Mouse (Mus musculus) olfactory bulb, adult 2 months (tissue): Measurements from ENCODE around the gene Efcab11. TPM values are rescaled to one million over a fixed set of nuclear protein-coding genes. Genes with fewer than 3 reads are reported as not detected.

ENCODE experiments used
- H3K27ac ChIP-seq: fragments of 200-500 bp; 2 replicates; pipeline ENCODE4 v1.5.1; 2012; ENCODE audit warnings: low read depth, low read length; ENCODE audit not compliant: insufficient read depth
- H3K4me1 ChIP-seq: fragments of 200-500 bp; 2 replicates; pipeline ENCODE4 v1.6.1; 2012; ENCODE audit warnings: low read length; ENCODE audit not compliant: control insufficient read depth, insufficient read depth
- H3K4me3 ChIP-seq: fragments of 200-500 bp; 2 replicates; pipeline ENCODE4 v1.5.1; 2012; ENCODE audit warnings: mild to moderate bottlenecking, low read depth, low read length, moderate library complexity; ENCODE audit not compliant: insufficient read depth
- CTCF ChIP-seq: fragments of 200-500 bp; IDR thresholded peaks from 2 replicates; pipeline ENCODE4 v1.5.1; 2012; ENCODE audit warnings: low read depth, mild to moderate bottlenecking, low read length, moderate library complexity; ENCODE audit not compliant: insufficient read depth
- POLR2A ChIP-seq: fragments of 200-500 bp; IDR thresholded peaks from 2 replicates; pipeline ENCODE4 v1.6.1; 2012; ENCODE audit warnings: mild to moderate bottlenecking, low read depth, low read length, moderate library complexity; ENCODE audit not compliant: insufficient read depth
- WGBS: fragments of 180-500 bp; shearing (Covaris S2); methylation state at CpG from one replicate; pipeline ENCODE4 v1.1.7; 2018; 5-methylcytosine and 5-hydroxymethylcytosine counted together
- polyA plus RNA-seq: library from polyadenylated mRNA; stranded (reverse); fragments of >200 nt; gene quantifications from 2 replicates; pipeline ENCODE4 v1.2.4, GENCODE M21; 2012; ENCODE audit warnings: low replicate concordance; ENCODE audit not compliant: missing spikeins, insufficient read depth, insufficient read length

Gene Efcab11
- polyA plus RNA-seq, 1 experiment, result not detected

GRCm38 (mm10) chr12:99883713-99884105 is 530 bp downstream of the Efcab11 start:
- peak overlapping the region; percentile 94; the same call in 1 of the 2 replicates for H3K4me3 ChIP-seq
- no peak overlapping the region for H3K27ac ChIP-seq
- TF ChIP-seq POLR2A (no peak), CTCF (no peak)
- under 1% methylated on average over 11 of the region's 11 CpGs for WGBS
- peaks cover 4% of the 10 kb centered on the region for H3K4me1 ChIP-seq

DNA sequence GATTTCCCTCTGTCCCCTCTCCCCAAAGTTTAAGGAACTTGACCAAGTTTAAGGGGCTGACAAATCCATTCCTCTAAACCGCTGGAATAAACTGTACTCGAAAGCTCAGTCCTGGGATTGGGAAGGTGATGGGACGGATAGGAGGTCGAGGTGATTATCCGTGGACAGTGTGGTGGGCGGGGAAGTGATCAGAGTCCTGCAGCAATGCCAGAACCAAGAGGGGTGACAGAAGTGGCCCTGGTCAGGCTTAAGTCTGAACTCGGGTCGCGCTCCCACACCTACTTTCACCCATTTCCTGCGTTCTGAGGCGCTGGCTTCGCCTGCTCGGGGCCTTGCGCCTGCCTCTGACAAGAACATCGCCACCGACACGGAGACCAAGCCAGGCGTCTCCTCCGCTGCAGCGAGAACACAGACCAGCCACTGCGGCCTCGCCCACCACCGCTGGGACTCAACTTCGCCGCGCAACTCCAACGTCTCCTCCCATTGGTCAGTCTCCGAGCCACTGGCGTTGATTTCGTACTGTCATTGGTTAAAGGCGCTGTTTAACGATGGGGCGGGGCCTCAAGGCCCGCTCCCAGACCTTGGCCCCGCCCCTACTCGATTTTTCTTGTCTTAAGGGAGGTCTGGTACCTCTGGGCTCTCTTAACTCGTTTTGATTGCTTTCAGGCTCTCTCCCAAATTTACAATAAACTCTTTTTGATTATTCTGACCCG is 1.1 kb downstream of the Efcab11 start:
- TF ChIP-seq POLR2A, result no peak
- TF ChIP-seq CTCF, result no peak
- Histone ChIP-seq H3K4me1 (peaks cover 4% of the 10 kb centered on the region), H3K27ac (no peak overlapping the region), H3K4me3 (peak overlapping the region; percentile 52)
- under 1% methylated on average over 38 of the region's 38 CpGs for WGBS

- no peak overlapping the region for H3K27ac ChIP-seq
- WGBS, result 83% methylated on average over 6 of the region's 6 CpGs
- no peak for TF ChIP-seq POLR2A
- TF ChIP-seq CTCF, result no peak
Observed at GRCm38 (mm10) chr12:99874609-99875008, 9.6 kb downstream of the Efcab11 start.

GRCm38 (mm10) chr12:99873443-99873842 is 10.8 kb downstream of the Efcab11 start:
- no peak for TF ChIP-seq POLR2A
- no peak for TF ChIP-seq CTCF

More at GRCm38 (mm10) chr12:99874609-99875008, 9.6 kb downstream of the Efcab11 start:
- H3K4me1 ChIP-seq, result no peaks in the 10 kb centered on the region
- H3K4me3 ChIP-seq, result no peak overlapping the region

GRCm38 (mm10) chr12:99868821-99869220 is 15.4 kb downstream of the Efcab11 start:
- Histone ChIP-seq H3K27ac (no peak overlapping the region), H3K4me1 (no peaks in the 10 kb centered on the region), H3K4me3 (no peak overlapping the region)
- WGBS, result 90% methylated on average over 1 of the region's 1 CpGs
- no peak for TF ChIP-seq CTCF
- TF ChIP-seq POLR2A, result no peak

More at GRCm38 (mm10) chr12:99873443-99873842, 10.8 kb downstream of the Efcab11 start:
- Histone ChIP-seq H3K4me3 (no peak overlapping the region), H3K4me1 (no peaks in the 10 kb centered on the region), H3K27ac (no peak overlapping the region)
- 57% methylated on average over 3 of the region's 3 CpGs for WGBS

- no peak overlapping the region for H3K27ac ChIP-seq
Observed at GRCm38 (mm10) chr12:99864613-99865012, 19.6 kb downstream of the Efcab11 start.

DNA sequence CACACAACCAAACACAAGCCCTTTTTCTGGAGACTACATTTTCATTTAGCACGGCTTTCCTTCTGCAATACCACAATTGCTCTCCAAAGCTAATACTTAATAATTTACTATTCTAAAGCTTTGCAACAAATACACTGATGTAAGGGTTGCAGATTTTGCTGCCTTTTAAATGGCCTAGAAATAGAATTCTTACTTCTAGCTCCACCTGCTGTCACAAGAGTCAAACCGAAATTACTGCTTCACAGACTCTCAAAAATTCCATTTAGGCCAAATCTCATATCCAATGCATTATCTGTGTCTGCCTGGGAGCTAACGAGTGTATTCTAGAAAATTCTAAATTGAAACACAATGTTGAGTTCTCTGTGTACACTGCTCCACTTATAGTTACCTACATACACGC is 23.3 kb downstream of the Efcab11 start:
- 41% methylated on average over 4 of the region's 4 CpGs for WGBS
- Histone ChIP-seq H3K27ac (no peak overlapping the region), H3K4me1 (no peaks in the 10 kb centered on the region; the same call in 1 of the 2 replicates), H3K4me3 (no peak overlapping the region)
- TF ChIP-seq POLR2A (no peak), CTCF (no peak)

More at GRCm38 (mm10) chr12:99864613-99865012, 19.6 kb downstream of the Efcab11 start:
- Histone ChIP-seq H3K4me3 (no peak overlapping the region), H3K4me1 (no peaks in the 10 kb centered on the region; the same call in 1 of the 2 replicates)
- TF ChIP-seq CTCF (no peak), POLR2A (no peak)

DNA sequence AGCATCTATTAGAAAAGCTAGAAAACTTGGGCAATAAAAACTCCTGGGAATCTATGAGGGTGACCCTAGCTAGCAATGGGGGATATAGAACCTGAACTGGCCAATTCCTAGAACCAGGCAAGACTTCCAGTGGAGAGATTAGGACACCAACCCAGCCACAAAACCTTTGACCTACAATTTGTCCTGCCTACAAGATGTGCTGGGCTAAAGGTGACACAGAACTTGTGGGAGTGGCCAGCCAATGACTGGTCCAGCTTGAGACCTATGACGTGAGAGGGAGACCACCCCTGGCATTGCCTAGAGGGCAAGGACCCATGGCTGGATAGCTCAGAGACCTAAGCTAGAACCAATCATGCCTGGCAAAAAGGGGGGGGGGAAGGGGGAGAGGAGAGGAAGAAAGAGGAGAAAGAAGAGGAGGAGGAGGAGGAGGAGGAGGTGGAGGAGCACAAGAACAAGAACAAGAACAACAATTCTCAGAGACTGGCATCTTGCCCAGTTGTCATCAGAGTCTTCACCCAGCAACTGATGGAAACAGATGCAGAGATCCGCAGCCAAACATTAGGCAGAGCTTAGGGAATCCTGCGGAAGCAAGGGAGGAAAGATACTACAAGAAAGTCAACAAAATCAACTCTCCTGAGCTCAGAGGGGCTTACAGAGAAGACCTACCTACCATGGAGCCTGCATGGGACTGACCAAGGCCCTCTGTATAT is 24.7 kb downstream of the Efcab11 start:
- WGBS, result 83% methylated on average over 3 of the region's 3 CpGs
- no peak overlapping the region for H3K4me3 ChIP-seq
- H3K4me1 ChIP-seq, result no peaks in the 10 kb centered on the region; the same call in 1 of the 2 replicates
- no peak overlapping the region for H3K27ac ChIP-seq
- no peak for TF ChIP-seq CTCF
- TF ChIP-seq POLR2A, result no peak

GRCm38 (mm10) chr12:99858664-99859063 is 25.6 kb downstream of the Efcab11 start:
- H3K27ac ChIP-seq, result no peak overlapping the region
- no peaks in the 10 kb centered on the region; the same call in 1 of the 2 replicates for H3K4me1 ChIP-seq
- 96% methylated on average over 5 of the region's 5 CpGs for WGBS
- H3K4me3 ChIP-seq, result no peak overlapping the region
- TF ChIP-seq POLR2A, result no peak
- no peak for TF ChIP-seq CTCF
